Mouse (Mus musculus) spleen, adult 12 weeks (tissue): Measurements from ENCODE around the gene Glrb.

Experiments used
- DNase-seq: peaks from one replicate; pipeline ENCODE4 v3.0.0; 2022; ENCODE audit warnings: low spot score

Glrb gene

GRCm38 (mm10) chr3:80823975-80824374, 89.5 kb downstream of the Glrb start:
- DNase-seq: no peak

- DNase-seq: no peak
Observed at GRCm38 (mm10) chr3:80818619-80819018, 94.8 kb downstream of the Glrb start.

GRCm38 (mm10) chr3:80813734-80814133, 99.7 kb downstream of the Glrb start:
- no peak for DNase-seq

GRCm38 (mm10) chr3:80812237-80812636, 101.2 kb downstream of the Glrb start:
- no peak for DNase-seq

- DNase-seq: no peak
Observed at GRCm38 (mm10) chr3:80805327-80805726, 108.1 kb downstream of the Glrb start.

- no peak for DNase-seq
Observed at GRCm38 (mm10) chr3:80803811-80804210, 109.6 kb downstream of the Glrb start.

GRCm38 (mm10) chr3:80803211-80803610, 110.2 kb downstream of the Glrb start:
- DNase-seq: no peak

- DNase-seq: no peak
Observed at GRCm38 (mm10) chr3:80802596-80803081, 110.8 kb downstream of the Glrb start, which contains the start of gene Gria2. TSS of gene Gria2 (minus strand) at chr3:80802835.

GRCm38 (mm10) chr3:80801827-80802310, 111.6 kb downstream of the Glrb start:
- DNase-seq: no peak

- no peak for DNase-seq
Observed at GRCm38 (mm10) chr3:80800995-80801826, 112.2 kb downstream of the Glrb start.

- DNase-seq: no peak
Observed at GRCm38 (mm10) chr3:80800299-80800994, 113.0 kb downstream of the Glrb start.

GRCm38 (mm10) chr3:80797935-80798334, 115.5 kb downstream of the Glrb start:
- no peak for DNase-seq

GRCm38 (mm10) chr3:80796764-80797163, 116.7 kb downstream of the Glrb start:
- no peak for DNase-seq

GRCm38 (mm10) chr3:80795284-80795683, 118.2 kb downstream of the Glrb start:
- no peak for DNase-seq
